Mouse (Mus musculus): Measurements from ENCODE around the gene Mrpl23. TPM values are rescaled to one million over a fixed set of nuclear protein-coding genes. Genes with fewer than 3 reads are reported as not detected.

The Mrpl23 gene
- polyA plus RNA-seq (2014; fragmentation: Illumina TruSeq; extraction: RNeasy Lipid Tissue Mini Kit (QIAGEN cat#74804); ENCODE audit: low read depth, low replicate concordance), result 37.7 TPM

GRCm38 (mm10) chr7:142532671-142533058, at the start of gene Mrpl23:
Gene Mrpl23, plus strand, starts transcription at chr7:142532686.

GRCm38 (mm10) chr7:142498575-142498974, 33.9 kb upstream of the Mrpl23 start, which contains the start of gene Tnnt3:
Gene Tnnt3, plus strand, starts transcription at chr7:142498836.

Other genes starting within 250 kb of the Mrpl23 start
- gene Krtap5-1, start 235.6 kb upstream of the Mrpl23 start, polyA plus RNA-seq (2014; fragmentation: Illumina TruSeq; extraction: RNeasy Lipid Tissue Mini Kit (QIAGEN cat#74804); ENCODE audit: low read depth, low replicate concordance), result not detected
- not detected for gene Krtap5-4, start 229.1 kb upstream of the Mrpl23 start, polyA plus RNA-seq (2014; fragmentation: Illumina TruSeq; extraction: RNeasy Lipid Tissue Mini Kit (QIAGEN cat#74804); ENCODE audit: low read depth, low replicate concordance)
- 2.1 TPM for gene Ifitm10, start 158.9 kb upstream of the Mrpl23 start, polyA plus RNA-seq (2014; fragmentation: Illumina TruSeq; extraction: RNeasy Lipid Tissue Mini Kit (QIAGEN cat#74804); ENCODE audit: low read depth, low replicate concordance)
- not detected for gene Gm49369, start 150.0 kb upstream of the Mrpl23 start, polyA plus RNA-seq (2014; fragmentation: Illumina TruSeq; extraction: RNeasy Lipid Tissue Mini Kit (QIAGEN cat#74804); ENCODE audit: low read depth, low replicate concordance)
- 780 TPM for gene Ctsd, start 144.6 kb upstream of the Mrpl23 start, polyA plus RNA-seq (2014; fragmentation: Illumina TruSeq; extraction: RNeasy Lipid Tissue Mini Kit (QIAGEN cat#74804); ENCODE audit: low read depth, low replicate concordance)
- not detected for gene Syt8, start 97.8 kb upstream of the Mrpl23 start, polyA plus RNA-seq (2014; fragmentation: Illumina TruSeq; extraction: RNeasy Lipid Tissue Mini Kit (QIAGEN cat#74804); ENCODE audit: low read depth, low replicate concordance)
- 2.1 TPM for gene Tnni2, start 90.9 kb upstream of the Mrpl23 start, polyA plus RNA-seq (2014; fragmentation: Illumina TruSeq; extraction: RNeasy Lipid Tissue Mini Kit (QIAGEN cat#74804); ENCODE audit: low read depth, low replicate concordance)
- gene Lsp1, start 71.9 kb upstream of the Mrpl23 start, polyA plus RNA-seq (2014; fragmentation: Illumina TruSeq; extraction: RNeasy Lipid Tissue Mini Kit (QIAGEN cat#74804); ENCODE audit: low read depth, low replicate concordance), result 77.9 TPM
- 1.1 TPM for gene Tnnt3, start 33.9 kb upstream of the Mrpl23 start, polyA plus RNA-seq (2014; fragmentation: Illumina TruSeq; extraction: RNeasy Lipid Tissue Mini Kit (QIAGEN cat#74804); ENCODE audit: low read depth, low replicate concordance)
- 9.7 TPM for gene Igf2, start 134.1 kb downstream of the Mrpl23 start, polyA plus RNA-seq (2014; fragmentation: Illumina TruSeq; extraction: RNeasy Lipid Tissue Mini Kit (QIAGEN cat#74804); ENCODE audit: low read depth, low replicate concordance)
- not detected for gene Gm49394, start 137.3 kb downstream of the Mrpl23 start, polyA plus RNA-seq (2014; fragmentation: Illumina TruSeq; extraction: RNeasy Lipid Tissue Mini Kit (QIAGEN cat#74804); ENCODE audit: low read depth, low replicate concordance)
- gene Ins2, start 210.7 kb downstream of the Mrpl23 start, polyA plus RNA-seq (2014; fragmentation: Illumina TruSeq; extraction: RNeasy Lipid Tissue Mini Kit (QIAGEN cat#74804); ENCODE audit: low read depth, low replicate concordance), result not detected